Mouse (Mus musculus): ENCODE data around the gene Aldh1a2. TPM values are rescaled to one million over a fixed set of nuclear protein-coding genes. Genes with fewer than 3 reads are reported as not detected.
A peak's percentile ranks its signal among the peaks of the same experiment; 100 is the strongest.

The Aldh1a2 gene
- total and polyA plus RNA-seq, 2 experiments from 2014 or later = 19.9 to 27.3 TPM

DNA sequence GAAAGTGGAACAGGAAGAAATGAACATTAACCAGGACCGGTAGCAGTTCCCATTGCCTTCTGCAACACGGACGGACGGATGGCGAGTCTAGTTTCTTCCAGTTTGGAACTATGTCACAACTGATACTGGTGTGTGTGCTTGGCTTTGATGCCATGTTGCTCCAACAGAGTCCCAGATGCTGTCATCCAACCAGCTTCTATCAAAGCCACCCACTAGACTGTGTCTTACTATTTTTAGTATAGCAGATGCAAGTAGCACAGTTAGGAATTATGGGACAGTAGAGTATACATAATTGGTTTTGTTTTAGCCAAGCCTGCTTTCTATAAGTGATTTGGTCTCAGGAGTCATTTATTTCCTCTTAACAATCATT lies 26.8 kb downstream of the Aldh1a2 start:
- TF ChIP-seq CTCF (IDR thresholded peaks at IDR 0.05) = no peak
- WGBS = 96% methylated on average over 5 of the region's 5 CpGs
- H3K36me3 ChIP-seq (ENCODE audit: insufficient read depth, low read length) = no peaks in the 10 kb centered on the region
- DNase-seq (ENCODE audit: low spot score) (no peak), ATAC-seq (ENCODE audit: low FRiP score) (no peak)
- no peaks in the 10 kb centered on the region for H3K4me1 ChIP-seq (ENCODE audit: insufficient read depth, low read length)
- no peaks in the 10 kb centered on the region for H3K27me3 ChIP-seq (ENCODE audit: insufficient read depth, low read length)
- no peak overlapping the region for H3K4me2 ChIP-seq (ENCODE audit: low read depth, low read length, poor library complexity, severe bottlenecking)
- H3K9me3 ChIP-seq (ENCODE audit: low read length) = no peaks in the 10 kb centered on the region
- no peak overlapping the region for H3K9ac ChIP-seq (replicated peaks; ENCODE audit: low read length, poor library complexity, severe bottlenecking)
- no peak overlapping the region for H3K27ac ChIP-seq (ENCODE audit: low read depth, low read length)
- no peak overlapping the region for H3K4me3 ChIP-seq (ENCODE audit: low read depth, low read length)

GRCm38 (mm10) chr9:71254380-71254779 lies 38.8 kb downstream of the Aldh1a2 start:
- H3K36me3 ChIP-seq (ENCODE audit: insufficient read depth, low read length) = no peaks in the 10 kb centered on the region
- TF ChIP-seq CTCF (IDR thresholded peaks at IDR 0.05) = no peak
- no peak overlapping the region for H3K9ac ChIP-seq (replicated peaks; ENCODE audit: low read length, poor library complexity, severe bottlenecking)
- DNase-seq (ENCODE audit: low spot score) (no peak), ATAC-seq (ENCODE audit: low FRiP score) (no peak)
- H3K4me3 ChIP-seq (ENCODE audit: low read depth, low read length) = no peak overlapping the region
- H3K27me3 ChIP-seq (ENCODE audit: insufficient read depth, low read length) = no peaks in the 10 kb centered on the region
- WGBS = 77% methylated on average over 2 of the region's 2 CpGs
- no peak overlapping the region for H3K4me2 ChIP-seq (ENCODE audit: low read depth, low read length, poor library complexity, severe bottlenecking)
- H3K9me3 ChIP-seq (ENCODE audit: low read length) = no peaks in the 10 kb centered on the region
- H3K27ac ChIP-seq (ENCODE audit: low read depth, low read length) = no peak overlapping the region
- H3K4me1 ChIP-seq (ENCODE audit: insufficient read depth, low read length) = no peaks in the 10 kb centered on the region

GRCm38 (mm10) chr9:71262711-71263110 lies 47.1 kb downstream of the Aldh1a2 start:
- DNase-seq (ENCODE audit: low spot score) (no peak), ATAC-seq (ENCODE audit: low FRiP score) (no peak)
- WGBS = 82% methylated on average over 3 of the region's 3 CpGs
- TF ChIP-seq CTCF (IDR thresholded peaks at IDR 0.05) = no peak
- Histone ChIP-seq H3K27ac (ENCODE audit: low read depth, low read length) (no peak overlapping the region), H3K9ac (replicated peaks; ENCODE audit: low read length, poor library complexity, severe bottlenecking) (no peak overlapping the region), H3K27me3 (ENCODE audit: insufficient read depth, low read length) (no peaks in the 10 kb centered on the region), H3K4me1 (ENCODE audit: insufficient read depth, low read length) (no peaks in the 10 kb centered on the region; the same call in 1 of the 2 replicates), H3K4me3 (ENCODE audit: low read depth, low read length) (no peak overlapping the region), H3K9me3 (ENCODE audit: low read length) (no peaks in the 10 kb centered on the region), H3K36me3 (ENCODE audit: insufficient read depth, low read length) (no peaks in the 10 kb centered on the region), H3K4me2 (ENCODE audit: low read depth, low read length, poor library complexity, severe bottlenecking) (no peak overlapping the region)

DNA sequence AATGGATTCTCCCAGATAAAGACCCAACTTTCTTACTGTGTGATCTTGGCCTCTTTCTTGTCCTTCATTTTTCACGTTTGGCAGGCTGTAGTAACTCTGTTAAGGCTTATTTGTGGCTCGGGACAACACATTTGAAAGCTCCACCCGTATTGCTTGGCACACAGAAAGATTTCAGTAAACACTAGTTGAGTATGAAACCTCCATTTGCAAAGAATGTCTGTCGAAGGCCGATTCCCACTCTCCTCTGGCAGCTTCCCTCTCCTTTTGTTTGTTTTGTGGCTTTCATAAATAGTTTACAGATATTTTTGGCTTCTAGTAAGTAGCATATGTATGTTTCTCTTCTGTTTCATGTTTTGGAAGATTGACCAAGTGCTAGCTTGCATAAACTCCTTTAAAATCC lies 54.1 kb downstream of the Aldh1a2 start:
- Histone ChIP-seq H3K9me3 (ENCODE audit: low read length) (no peaks in the 10 kb centered on the region), H3K27me3 (ENCODE audit: insufficient read depth, low read length) (no peaks in the 10 kb centered on the region), H3K4me1 (ENCODE audit: insufficient read depth, low read length) (no peaks in the 10 kb centered on the region), H3K36me3 (ENCODE audit: insufficient read depth, low read length) (no peaks in the 10 kb centered on the region), H3K9ac (replicated peaks; ENCODE audit: low read length, poor library complexity, severe bottlenecking) (no peak overlapping the region), H3K4me2 (ENCODE audit: low read depth, low read length, poor library complexity, severe bottlenecking) (no peak overlapping the region), H3K4me3 (ENCODE audit: low read depth, low read length) (no peak overlapping the region), H3K27ac (ENCODE audit: low read depth, low read length) (no peak overlapping the region)
- whole genome bisulfite sequencing = 71% methylated on average over 5 of the region's 5 CpGs
- ATAC-seq (ENCODE audit: low FRiP score) (no peak), DNase-seq (ENCODE audit: low spot score) (no peak)
- no peak for TF ChIP-seq CTCF (IDR thresholded peaks at IDR 0.05)

DNA sequence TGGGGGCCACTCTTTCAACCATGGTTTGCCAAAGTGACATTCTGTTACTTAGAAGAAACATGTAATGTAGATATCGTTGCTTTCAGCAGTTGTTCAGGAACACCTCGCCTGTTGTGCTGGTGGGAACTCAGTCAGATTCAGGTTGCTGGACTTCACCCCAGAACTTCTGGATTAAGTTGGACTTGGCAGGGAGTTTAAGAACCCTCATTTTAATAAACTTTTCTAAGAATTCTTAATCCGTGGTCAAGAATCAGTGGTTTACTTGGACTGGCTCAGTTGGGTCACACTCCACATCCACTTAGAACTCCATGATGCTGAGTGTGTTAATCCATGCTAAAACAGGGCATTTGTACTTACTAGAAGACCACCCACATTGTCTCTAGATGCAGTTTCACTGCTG lies 54.6 kb downstream of the Aldh1a2 start:
- Histone ChIP-seq H3K36me3 (ENCODE audit: insufficient read depth, low read length) (no peaks in the 10 kb centered on the region), H3K27ac (ENCODE audit: low read depth, low read length) (no peak overlapping the region), H3K4me1 (ENCODE audit: insufficient read depth, low read length) (no peaks in the 10 kb centered on the region), H3K27me3 (ENCODE audit: insufficient read depth, low read length) (no peaks in the 10 kb centered on the region), H3K9me3 (ENCODE audit: low read length) (no peaks in the 10 kb centered on the region), H3K4me3 (ENCODE audit: low read depth, low read length) (no peak overlapping the region), H3K9ac (replicated peaks; ENCODE audit: low read length, poor library complexity, severe bottlenecking) (no peak overlapping the region), H3K4me2 (ENCODE audit: low read depth, low read length, poor library complexity, severe bottlenecking) (no peak overlapping the region)
- no peak for TF ChIP-seq CTCF (IDR thresholded peaks at IDR 0.05)
- ATAC-seq (ENCODE audit: low FRiP score) (no peak), DNase-seq (ENCODE audit: low spot score) (no peak)
- 86% methylated on average over 3 of the region's 3 CpGs for WGBS

GRCm38 (mm10) chr9:71276149-71276721 lies 60.6 kb downstream of the Aldh1a2 start:
- no peak for TF ChIP-seq CTCF (IDR thresholded peaks at IDR 0.05)
- Histone ChIP-seq H3K27ac (ENCODE audit: low read depth, low read length) (no peak overlapping the region), H3K27me3 (ENCODE audit: insufficient read depth, low read length) (no peaks in the 10 kb centered on the region), H3K36me3 (ENCODE audit: insufficient read depth, low read length) (no peaks in the 10 kb centered on the region), H3K9ac (replicated peaks; ENCODE audit: low read length, poor library complexity, severe bottlenecking) (no peak overlapping the region), H3K4me1 (ENCODE audit: insufficient read depth, low read length) (no peaks in the 10 kb centered on the region), H3K9me3 (ENCODE audit: low read length) (no peaks in the 10 kb centered on the region), H3K4me2 (ENCODE audit: low read depth, low read length, poor library complexity, severe bottlenecking) (no peak overlapping the region), H3K4me3 (ENCODE audit: low read depth, low read length) (no peak overlapping the region)
- ATAC-seq (ENCODE audit: low FRiP score) (no peak), DNase-seq (ENCODE audit: low spot score) (peak; percentile 48)
- 66% methylated on average over 14 of the region's 14 CpGs for WGBS

Measured in midbrain, postnatal 0 days (tissue).